Mouse (Mus musculus): ENCODE data around the gene Gtf3c1.

The Gtf3c1 gene

DNA sequence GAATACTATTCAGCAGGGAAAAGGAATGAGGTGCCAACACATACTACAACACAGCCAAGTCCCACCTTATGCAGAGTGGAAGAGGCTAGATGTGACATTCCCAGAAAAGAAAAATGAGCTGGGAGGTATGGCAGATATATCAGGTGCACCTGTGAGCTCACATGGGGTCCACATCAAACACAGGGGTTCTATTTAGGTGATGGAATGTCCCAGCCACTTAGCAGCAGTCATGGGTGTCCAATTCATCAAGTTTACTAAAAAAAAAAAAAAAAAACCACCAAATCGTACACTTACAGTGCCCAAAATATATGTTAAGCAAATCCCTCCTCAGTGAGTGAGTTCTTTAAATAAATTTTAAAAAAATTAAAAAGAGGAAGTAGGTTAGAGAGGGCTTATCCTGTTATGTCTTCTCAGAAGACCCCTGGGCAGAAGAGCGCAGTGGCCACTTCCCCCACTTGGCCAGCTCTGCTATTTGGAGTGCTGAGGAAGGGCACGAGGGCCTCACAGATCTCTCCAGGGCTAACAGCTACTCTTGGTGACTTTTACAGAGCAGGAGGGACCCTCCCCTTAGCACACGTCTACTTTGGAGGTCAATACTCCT is 108.1 kb downstream of the Gtf3c1 start:
- in situ Hi-C loops (cut with MboI; ENCODE audit: unreplicated experiment in 2 of 2) = no loop called here

DNA sequence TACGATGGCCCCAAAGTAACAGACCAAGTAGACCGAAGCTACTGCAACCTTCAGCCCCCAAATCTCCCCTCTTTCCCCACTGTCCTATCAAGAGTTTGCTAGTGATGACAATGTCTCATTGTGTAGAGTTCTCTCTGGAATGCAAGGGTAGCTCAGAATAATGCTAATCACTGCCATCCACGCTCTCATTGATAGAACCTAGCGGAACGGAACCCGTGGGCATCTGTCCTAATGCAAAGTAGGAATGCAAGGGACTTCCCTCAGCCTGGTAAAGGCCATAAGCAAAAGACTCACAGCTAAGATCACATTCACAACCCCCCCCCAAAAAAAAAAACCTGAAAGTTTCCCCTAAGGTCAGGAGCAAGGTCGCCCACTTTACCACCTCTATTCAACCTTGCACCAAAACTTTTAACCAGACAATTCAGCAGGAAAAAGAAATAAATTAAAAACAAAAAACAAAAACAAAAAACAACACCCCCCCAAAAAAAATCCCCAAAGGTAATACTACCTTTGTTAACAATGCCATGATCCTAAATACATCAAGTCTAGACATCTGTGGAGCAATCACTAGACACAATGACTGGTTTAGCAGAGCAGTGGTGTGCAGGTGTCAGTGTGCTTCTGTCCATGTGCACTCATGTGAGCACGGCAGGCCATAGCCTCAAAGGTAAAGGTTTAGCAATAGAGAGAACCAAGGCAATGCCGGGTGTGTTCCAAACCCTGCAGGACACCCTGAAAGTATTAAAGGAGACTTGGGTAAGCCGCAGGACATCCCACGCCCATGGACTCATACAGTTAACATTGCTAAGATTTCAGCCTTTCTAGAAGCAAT is 109.8 kb downstream of the Gtf3c1 start:
- in situ Hi-C loops (cut with MboI; ENCODE audit: unreplicated experiment in 2 of 2) = no loop called here

DNA sequence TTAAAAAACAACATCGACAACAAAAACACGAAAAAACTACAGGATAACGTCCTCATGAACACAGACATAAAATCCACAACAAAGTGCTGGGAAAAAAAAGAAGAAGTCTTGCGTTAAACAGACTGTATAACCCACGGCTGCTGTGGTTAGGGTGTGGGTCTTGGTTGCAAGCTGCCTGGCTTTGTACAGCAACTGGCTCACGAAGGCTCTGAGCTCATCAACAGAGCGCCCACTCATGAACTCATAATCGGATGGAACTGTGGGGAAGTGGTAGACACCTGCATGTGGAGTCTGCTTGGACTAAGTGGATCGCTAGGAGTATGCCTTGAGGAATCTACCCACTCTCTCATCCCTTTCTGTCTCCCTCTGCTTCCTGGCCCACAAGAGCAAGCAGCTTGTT is 110.5 kb downstream of the Gtf3c1 start:
- in situ Hi-C loops (cut with MboI; ENCODE audit: unreplicated experiment in 2 of 2) = no loop called here

DNA sequence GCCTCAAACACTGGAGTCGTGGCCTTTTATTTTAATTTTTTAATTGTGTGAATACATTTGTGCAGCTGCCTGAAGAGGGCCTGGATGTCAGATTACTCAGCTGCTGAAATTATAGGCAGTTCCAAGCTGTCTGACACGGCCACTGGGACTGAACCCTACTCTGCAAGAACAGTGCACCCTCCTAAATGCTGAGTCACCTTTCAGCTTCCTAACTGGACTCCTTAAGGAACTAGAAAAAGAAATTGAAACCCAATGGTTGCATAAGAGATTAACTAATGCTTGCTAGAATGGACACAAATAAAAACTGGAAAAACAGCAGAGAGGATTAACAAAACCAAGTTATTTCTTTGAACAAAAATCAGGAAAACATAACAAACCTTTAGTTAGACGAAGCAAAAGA is 111.2 kb downstream of the Gtf3c1 start:
- in situ Hi-C loops (cut with MboI; ENCODE audit: unreplicated experiment in 2 of 2) = no loop called here

DNA sequence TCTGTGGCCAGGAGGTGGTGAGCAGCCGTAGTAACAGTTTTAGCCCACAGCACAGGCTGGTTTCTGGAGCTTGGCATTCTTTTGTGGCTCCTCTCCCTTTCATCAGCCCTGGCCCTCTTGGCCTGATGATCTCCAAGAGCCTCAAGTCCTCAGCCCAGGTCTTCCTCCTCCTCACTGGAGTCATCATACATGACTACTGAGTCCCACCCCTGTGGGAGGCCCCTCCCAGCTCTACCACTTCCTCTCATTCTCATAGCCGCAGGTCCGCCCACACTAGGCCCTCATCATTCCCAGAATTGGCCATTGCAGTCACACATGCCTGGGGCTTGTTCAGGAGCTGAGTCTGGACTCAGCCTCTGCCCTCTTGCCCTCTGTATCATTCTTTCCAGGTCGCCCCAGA is 113.7 kb downstream of the Gtf3c1 start:
- in situ Hi-C loops (cut with MboI; ENCODE audit: unreplicated experiment in 2 of 2) = loop anchor here in 1 of 2 experiments (5.0 kb wide), 1 partner anchor 33 kb away; no protein-coding TSS in a partner anchor

Data from v-Abl transformed pro-B cells (cell line).